Mouse (Mus musculus) left cerebral cortex, adult 8-10 months (tissue): ENCODE results near the gene Fndc3b. TPM values are rescaled to one million over a fixed set of nuclear protein-coding genes. Genes with fewer than 3 reads are reported as not detected.

ENCODE experiments used
- microRNA-seq, 2 experiments: library from miRNA; unstranded; fragments of <30 nt; microRNA quantifications; one replicate each; pipeline ENCODE4 v1.2.0; 2022
- total RNA-seq, 4 experiments: library from RNA; stranded (reverse); gene quantifications; 2 replicates each; pipeline ENCODE4 v1.2.4; 2022

The Fndc3b gene
- total RNA-seq, 4 experiments from 2014 or later = 16.6 to 27.2 (median 26.0) TPM

Small RNAs within 50 kb of the gene (microRNA-seq; reads per million reads assigned to microRNA genes)
- 0 reads per million in 2 experiments for gene Mir3092

Other genes starting within 250 kb of the Fndc3b start
- 1 to 10 TPM in 3 of 4 experiments, not detected in 1; 1.5 to 2.6 (median 2.4) TPM for gene Tmem212, start 185.1 kb upstream of the Fndc3b start, total RNA-seq
- 10 to 100 TPM in 1 of 4 experiments, 1 to 10 TPM in 3; 7.5 to 12.2 (median 8.6) TPM for gene Pld1, start 227.4 kb upstream of the Fndc3b start, total RNA-seq